Mouse (Mus musculus) MEL (cell line): ENCODE data around the gene Slc35e4.

ENCODE experiments used
- JUND ChIP-seq: IDR thresholded peaks from 2 replicates; pipeline ENCODE4 v1.6.1; 2011; ENCODE audit warnings: low read depth, mild to moderate bottlenecking, improper control_type of control experiment, low read length
- POLR2A ChIP-seq, 2 experiments: IDR thresholded peaks; 2 replicates each; pipeline ENCODE4 v1.6.1; 2011 to 2012; ENCODE audit warnings: low read length in 2 of 2, mild to moderate bottlenecking in 2 of 2, control low read depth in 1 of 2, improper control_type of control experiment in 1 of 2, low read depth in 1 of 2, moderate library complexity in 1 of 2; ENCODE audit not compliant: control insufficient read depth in 1 of 2, insufficient read depth in 1 of 2, poor library complexity in 1 of 2

GRCm38 (mm10) chr11:3864343-3864742, 50.1 kb downstream of the Slc35e4 start:
- TF ChIP-seq JUND, result no peak
- TF ChIP-seq POLR2A (IDR thresholded peaks at IDR 0.05; ENCODE audit: control insufficient read depth in 1 of 2, insufficient read depth in 1 of 2, low read depth in 1 of 2, low read length in 2 of 2, poor library complexity in 1 of 2), result no peak
